Mouse (Mus musculus) embryonic facial prominence, embryonic 10.5 days (tissue): ENCODE results near the gene Sema3d. TPM values are rescaled to one million over a fixed set of nuclear protein-coding genes. Genes with fewer than 3 reads are reported as not detected.

Experiments used
- DNase-seq: peaks from one replicate; pipeline ENCODE4 v3.0.0-alpha.2; 2017; ENCODE audit warnings: low spot score
- H3K27ac ChIP-seq: fragments of 300-500 bp; sonication (generic); replicated peaks from 2 replicates; pipeline ENCODE4 v1.5.1; 2016; ENCODE audit warnings: mild to moderate bottlenecking
- H3K27me3 ChIP-seq: fragments of 300-500 bp; sonication (generic); replicated peaks from 2 replicates; pipeline ENCODE4 v1.6.1; 2016; ENCODE audit warnings: low read depth, mild to moderate bottlenecking; ENCODE audit not compliant: poor library complexity, severe bottlenecking
- H3K36me3 ChIP-seq: fragments of 300-500 bp; sonication (generic); replicated peaks from 2 replicates; pipeline ENCODE4 v1.6.1; 2016; ENCODE audit warnings: mild to moderate bottlenecking, moderate library complexity
- H3K4me1 ChIP-seq: fragments of 300-500 bp; sonication (generic); 2 replicates; pipeline ENCODE4 v1.6.1; 2016
- H3K4me3 ChIP-seq: fragments of 300-500 bp; sonication (generic); 2 replicates; pipeline ENCODE4 v1.5.1; 2016; ENCODE audit warnings: mild to moderate bottlenecking, moderate library complexity
- H3K9me3 ChIP-seq: fragments of 300-500 bp; sonication (generic); 2 replicates; pipeline ENCODE4 v1.6.1; 2016; ENCODE audit warnings: mild to moderate bottlenecking
- WGBS: fragments of 180-500 bp; shearing (Covaris S2); methylation state at CpG from one replicate; pipeline ENCODE4 v1.1.7; 2016; 5-methylcytosine and 5-hydroxymethylcytosine counted together
- polyA plus RNA-seq: library from polyadenylated mRNA; unstranded; fragments of >200 nt; fragmentation: Nextera tagmentation; extraction: Ambion mirVana; gene quantifications from 2 replicates; pipeline ENCODE4 v1.2.1, GENCODE M21; 2016

Gene Sema3d
- polyA plus RNA-seq, 1 experiment from 2014 or later: 8.6 TPM

DNA sequence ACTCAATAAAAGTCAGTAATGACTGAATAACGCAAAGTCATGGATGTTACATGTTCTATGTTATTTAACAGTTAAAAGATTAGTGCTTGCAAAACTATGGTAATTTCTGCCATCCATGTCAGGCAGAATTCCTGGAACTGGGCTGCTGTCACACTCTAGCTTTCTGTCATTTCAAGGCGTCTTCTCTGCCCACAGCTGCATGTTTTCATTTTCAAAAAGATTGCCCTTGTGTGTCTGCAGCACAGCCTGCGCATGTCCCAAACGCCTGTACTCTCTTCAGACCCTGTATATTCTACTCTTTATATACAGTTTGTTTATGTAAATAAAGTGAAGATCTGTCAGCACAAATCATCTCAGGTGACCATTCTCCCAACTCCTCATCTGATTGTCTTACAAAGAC, 132.1 kb downstream of the Sema3d start:
- H3K4me3 ChIP-seq: no peak overlapping the region
- no peaks in the 10 kb centered on the region for H3K27me3 ChIP-seq
- 84% methylated on average over 4 of the region's 4 CpGs for WGBS
- no peak for DNase-seq
- H3K36me3 ChIP-seq: no peaks in the 10 kb centered on the region
- no peak overlapping the region for H3K27ac ChIP-seq
- H3K4me1 ChIP-seq: no peaks in the 10 kb centered on the region
- no peaks in the 10 kb centered on the region for H3K9me3 ChIP-seq

- no peak for DNase-seq
- no peaks in the 10 kb centered on the region; the same call in 1 of the 2 replicates for H3K9me3 ChIP-seq
- no peak overlapping the region for H3K4me3 ChIP-seq
- WGBS: 12% methylated on average over 4 of the region's 4 CpGs
- H3K4me1 ChIP-seq: peaks cover 7% of the 10 kb centered on the region
- H3K36me3 ChIP-seq: no peaks in the 10 kb centered on the region
- H3K27me3 ChIP-seq: no peaks in the 10 kb centered on the region
- no peak overlapping the region for H3K27ac ChIP-seq
These were observed 142.1 kb downstream of the Sema3d start for GRCm38 (mm10) chr5:12525235-12525767.

DNA sequence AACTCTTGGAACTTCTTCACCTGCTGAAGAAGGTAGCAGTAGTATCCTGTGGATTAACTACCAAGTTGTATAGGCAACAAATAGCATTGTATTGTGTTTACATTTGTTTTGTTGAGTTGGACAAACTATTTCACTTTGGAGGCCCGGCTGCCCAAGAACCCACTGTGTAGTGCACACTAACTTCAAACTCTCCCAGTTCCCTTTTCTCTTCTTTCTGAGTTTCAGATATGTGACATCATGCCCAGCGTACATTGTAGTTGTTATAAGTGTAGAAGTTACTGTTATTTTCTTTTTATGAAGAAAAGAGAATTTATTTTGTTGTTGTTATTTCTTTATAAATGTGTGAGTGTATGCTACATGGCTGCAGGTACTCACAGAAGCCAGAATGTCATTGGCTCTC, 145.4 kb downstream of the Sema3d start:
- 86% methylated on average over 2 of the region's 2 CpGs for WGBS
- H3K36me3 ChIP-seq: no peaks in the 10 kb centered on the region
- no peak overlapping the region for H3K4me3 ChIP-seq
- H3K27ac ChIP-seq: no peak overlapping the region
- no peak for DNase-seq
- no peaks in the 10 kb centered on the region for H3K9me3 ChIP-seq
- no peaks in the 10 kb centered on the region for H3K27me3 ChIP-seq
- peaks cover 7% of the 10 kb centered on the region for H3K4me1 ChIP-seq

DNA sequence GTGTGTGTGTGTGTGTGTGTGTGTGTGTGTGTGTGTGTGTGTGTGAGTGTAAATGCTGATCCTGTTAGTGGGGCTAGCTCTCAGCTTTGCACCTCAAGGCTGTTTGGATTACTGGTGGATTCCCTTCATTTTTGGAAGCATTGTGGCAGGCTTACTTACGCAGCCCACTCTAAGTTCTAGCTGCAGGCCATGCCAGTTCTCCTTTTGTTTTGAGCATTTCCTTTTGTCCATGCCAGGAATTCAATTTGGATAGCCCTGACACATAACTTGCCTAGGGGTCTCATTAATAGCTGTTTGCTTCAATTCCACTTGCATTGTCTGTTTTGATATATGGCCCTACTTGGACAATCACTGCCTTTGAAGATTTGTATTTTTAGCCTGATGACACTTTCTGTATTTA, 146.6 kb downstream of the Sema3d start:
- H3K9me3 ChIP-seq: no peaks in the 10 kb centered on the region
- H3K4me3 ChIP-seq: no peak overlapping the region
- H3K27me3 ChIP-seq: no peaks in the 10 kb centered on the region
- H3K27ac ChIP-seq: no peak overlapping the region
- WGBS: 21% methylated on average over 1 of the region's 1 CpGs
- DNase-seq: no peak
- peaks cover 7% of the 10 kb centered on the region for H3K4me1 ChIP-seq
- no peaks in the 10 kb centered on the region for H3K36me3 ChIP-seq

DNA sequence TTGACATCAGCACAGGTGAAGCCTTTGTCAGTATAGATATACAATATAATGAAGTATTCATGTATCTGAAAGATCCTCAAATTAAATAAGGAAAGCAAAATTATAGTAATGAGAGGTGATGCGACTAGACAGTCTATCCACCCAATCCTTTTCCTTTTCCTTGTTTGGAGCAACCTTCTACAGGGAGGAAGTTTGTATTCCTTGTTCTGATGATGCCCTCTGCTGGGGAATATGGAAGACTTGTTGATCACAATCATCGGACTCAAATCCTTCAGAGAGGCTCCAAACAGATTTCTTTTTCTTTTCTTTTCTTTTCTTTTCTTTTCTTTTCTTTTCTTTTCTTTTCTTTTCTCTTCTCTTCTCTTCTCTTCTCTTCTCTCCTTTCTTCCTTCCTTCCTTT, 158.1 kb downstream of the Sema3d start:
- Histone ChIP-seq H3K9me3 (no peaks in the 10 kb centered on the region), H3K4me1 (no peaks in the 10 kb centered on the region), H3K27me3 (no peaks in the 10 kb centered on the region), H3K27ac (no peak overlapping the region), H3K4me3 (no peak overlapping the region), H3K36me3 (no peaks in the 10 kb centered on the region)
- WGBS: 44% methylated on average over 2 of the region's 2 CpGs
- DNase-seq: no peak

DNA sequence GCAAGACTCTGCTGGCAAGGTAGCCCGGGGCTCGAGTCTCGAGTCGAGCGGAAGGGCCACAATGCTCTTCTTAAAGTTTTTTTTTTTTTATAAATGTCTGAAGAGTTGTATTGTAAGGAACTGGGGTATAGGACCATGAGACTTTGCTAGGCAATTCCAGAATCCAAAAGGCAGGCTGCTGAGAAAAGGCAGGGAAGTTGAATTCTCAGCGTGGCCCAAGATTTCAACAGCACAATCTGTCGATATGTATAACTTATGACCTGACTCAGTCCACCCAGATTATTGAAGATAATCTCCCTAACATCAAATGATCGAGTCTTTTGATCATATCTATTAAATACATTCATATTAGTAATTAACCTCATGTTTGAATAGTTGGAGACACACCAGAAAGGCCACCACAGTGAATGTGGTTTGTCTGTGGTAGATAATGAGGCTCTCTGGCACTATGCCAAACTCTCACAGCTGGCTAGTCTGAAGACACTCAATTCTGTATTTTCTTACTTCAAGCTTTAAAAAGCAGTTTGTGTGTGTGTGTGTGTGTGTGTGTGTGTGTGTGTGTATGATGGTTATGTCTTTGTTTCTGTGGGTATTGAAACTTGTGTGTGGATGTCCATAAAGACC, 166.0 kb downstream of the Sema3d start:
- Histone ChIP-seq H3K27ac (no peak overlapping the region), H3K4me3 (no peak overlapping the region), H3K9me3 (no peaks in the 10 kb centered on the region), H3K36me3 (no peaks in the 10 kb centered on the region), H3K27me3 (no peaks in the 10 kb centered on the region), H3K4me1 (no peaks in the 10 kb centered on the region)
- WGBS: 94% methylated on average over 8 of the region's 8 CpGs
- no peak for DNase-seq

GRCm38 (mm10) chr5:12555401-12555800, 172.2 kb downstream of the Sema3d start:
- WGBS: 90% methylated on average over 3 of the region's 3 CpGs
- no peaks in the 10 kb centered on the region for H3K27me3 ChIP-seq
- no peak overlapping the region for H3K27ac ChIP-seq
- no peaks in the 10 kb centered on the region for H3K9me3 ChIP-seq
- DNase-seq: no peak
- H3K36me3 ChIP-seq: no peaks in the 10 kb centered on the region
- H3K4me3 ChIP-seq: no peak overlapping the region
- H3K4me1 ChIP-seq: peaks cover 3% of the 10 kb centered on the region; the same call in 1 of the 2 replicates

GRCm38 (mm10) chr5:12557889-12558288, 174.7 kb downstream of the Sema3d start:
- DNase-seq: no peak
- Histone ChIP-seq H3K36me3 (no peaks in the 10 kb centered on the region), H3K4me3 (no peak overlapping the region), H3K9me3 (no peaks in the 10 kb centered on the region), H3K27me3 (no peaks in the 10 kb centered on the region), H3K4me1 (peaks cover 15% of the 10 kb centered on the region), H3K27ac (no peak overlapping the region)
- 53% methylated on average over 2 of the region's 2 CpGs for WGBS

GRCm38 (mm10) chr5:12561740-12562139, 178.6 kb downstream of the Sema3d start:
- DNase-seq: no peak
- no peak overlapping the region for H3K27ac ChIP-seq
- no peaks in the 10 kb centered on the region for H3K27me3 ChIP-seq
- H3K4me3 ChIP-seq: no peak overlapping the region
- no peaks in the 10 kb centered on the region for H3K36me3 ChIP-seq
- peaks cover 17% of the 10 kb centered on the region for H3K4me1 ChIP-seq
- H3K9me3 ChIP-seq: no peaks in the 10 kb centered on the region
- 3% methylated on average over 2 of the region's 2 CpGs for WGBS

GRCm38 (mm10) chr5:12562204-12562603, 179.0 kb downstream of the Sema3d start:
- no peaks in the 10 kb centered on the region for H3K9me3 ChIP-seq
- H3K27ac ChIP-seq: no peak overlapping the region
- DNase-seq: peak; percentile 51
- no peaks in the 10 kb centered on the region for H3K27me3 ChIP-seq
- H3K36me3 ChIP-seq: no peaks in the 10 kb centered on the region
- peaks cover 19% of the 10 kb centered on the region for H3K4me1 ChIP-seq
- H3K4me3 ChIP-seq: no peak overlapping the region
- WGBS: 32% methylated on average over 5 of the region's 5 CpGs

- peaks cover 19% of the 10 kb centered on the region for H3K4me1 ChIP-seq
- no peak overlapping the region for H3K27ac ChIP-seq
- no peak for DNase-seq
- no peak overlapping the region for H3K4me3 ChIP-seq
- H3K36me3 ChIP-seq: no peaks in the 10 kb centered on the region
- no peaks in the 10 kb centered on the region for H3K9me3 ChIP-seq
- WGBS: 83% methylated on average over 11 of the region's 11 CpGs
- no peaks in the 10 kb centered on the region for H3K27me3 ChIP-seq
These were observed 179.9 kb downstream of the Sema3d start for GRCm38 (mm10) chr5:12563132-12563531.

- H3K27ac ChIP-seq: no peak overlapping the region
- DNase-seq: no peak
These were observed 181.5 kb downstream of the Sema3d start for GRCm38 (mm10) chr5:12564602-12565220.

GRCm38 (mm10) chr5:12566568-12566967, 183.4 kb downstream of the Sema3d start:
- no peak for DNase-seq
- H3K4me1 ChIP-seq: peaks cover 7% of the 10 kb centered on the region; the same call in 1 of the 2 replicates
- H3K27me3 ChIP-seq: no peaks in the 10 kb centered on the region
- H3K4me3 ChIP-seq: no peak overlapping the region
- 39% methylated on average over 1 of the region's 1 CpGs for WGBS
- H3K36me3 ChIP-seq: no peaks in the 10 kb centered on the region
- H3K27ac ChIP-seq: no peak overlapping the region
- no peaks in the 10 kb centered on the region for H3K9me3 ChIP-seq

More at GRCm38 (mm10) chr5:12564602-12565220, 181.5 kb downstream of the Sema3d start:
- Histone ChIP-seq H3K4me3 (no peak overlapping the region), H3K4me1 (peaks cover 19% of the 10 kb centered on the region), H3K9me3 (no peaks in the 10 kb centered on the region), H3K27me3 (no peaks in the 10 kb centered on the region), H3K36me3 (no peaks in the 10 kb centered on the region)
- WGBS: 44% methylated on average over 2 of the region's 2 CpGs
